Mouse (Mus musculus) myocyte (in vitro differentiated cells): ENCODE measurements at regions not wholly inside any gene's neighbourhood (a gene's known extent, or its start where the extent isn't known, plus 50 kb on each side); places are given as distances from the start of the nearest gene placed in this dataset.
"Not testable (repeated sequence)": the region's sequence is repeated elsewhere in the genome, so short reads cannot be mapped to it uniquely, and the experiment has no call there.

Source experiments
- CEBPB ChIP-seq: IDR thresholded peaks from 2 replicates; pipeline ENCODE4 v1.6.1; 2011; ENCODE audit warnings: mild to moderate bottlenecking, moderate library complexity; ENCODE audit not compliant: poor library complexity, insufficient read depth, severe bottlenecking
- E2F4 ChIP-seq: IDR thresholded peaks from one replicate; pipeline ENCODE4 v1.6.1; 2011; ENCODE audit warnings: mild to moderate bottlenecking, control low read depth, moderate library complexity; ENCODE audit not compliant: insufficient read depth
- MAX ChIP-seq: IDR thresholded peaks from one replicate; pipeline ENCODE4 v1.6.1; 2011; ENCODE audit warnings: low read depth, mild to moderate bottlenecking, control low read depth
- MYOD1 ChIP-seq, 3 experiments: IDR thresholded peaks; one replicate each; pipeline ENCODE4 v1.6.1; 2011; ENCODE audit warnings: control low read depth in 2 of 3, low read depth in 2 of 3, mild to moderate bottlenecking in 2 of 3, moderate library complexity in 1 of 3; ENCODE audit not compliant: insufficient read length in 2 of 3, control insufficient read depth in 1 of 3
- MYOG ChIP-seq, 3 experiments: IDR thresholded peaks; one replicate each; pipeline ENCODE4 v1.6.1; 2011; ENCODE audit warnings: control low read depth in 2 of 3, low read depth in 2 of 3, mild to moderate bottlenecking in 2 of 3; ENCODE audit not compliant: insufficient read length in 2 of 3, control insufficient read depth in 1 of 3, insufficient read depth in 1 of 3
- POLR2A ChIP-seq: IDR thresholded peaks from one replicate; pipeline ENCODE4 v1.6.1; 2011; ENCODE audit warnings: low read depth, mild to moderate bottlenecking, control low read depth, moderate library complexity; ENCODE audit not compliant: insufficient read length
- POLR2AphosphoS2 ChIP-seq: IDR thresholded peaks from one replicate; pipeline ENCODE4 v1.6.1; 2011; ENCODE audit warnings: low read depth, control low read depth; ENCODE audit not compliant: insufficient read length
- REST ChIP-seq: IDR thresholded peaks from one replicate; pipeline ENCODE4 v1.6.1; 2011; ENCODE audit warnings: mild to moderate bottlenecking, control low read depth, moderate library complexity; ENCODE audit not compliant: insufficient read depth, insufficient read length
- SRF ChIP-seq: IDR thresholded peaks from one replicate; pipeline ENCODE4 v1.6.1; 2011; ENCODE audit warnings: low read depth; ENCODE audit not compliant: control insufficient read depth, insufficient read length
- TCF12 ChIP-seq: IDR thresholded peaks from one replicate; pipeline ENCODE4 v1.6.1; 2011; ENCODE audit warnings: mild to moderate bottlenecking, control low read depth; ENCODE audit not compliant: poor library complexity, insufficient read depth, severe bottlenecking
- TCF3 ChIP-seq: IDR thresholded peaks from one replicate; pipeline ENCODE4 v1.6.1; 2011; ENCODE audit warnings: low read depth, control low read depth; ENCODE audit not compliant: insufficient read length
- USF1 ChIP-seq: IDR thresholded peaks from one replicate; pipeline ENCODE4 v1.6.1; 2011; ENCODE audit warnings: low read depth, mild to moderate bottlenecking, control low read depth, moderate library complexity

DNA sequence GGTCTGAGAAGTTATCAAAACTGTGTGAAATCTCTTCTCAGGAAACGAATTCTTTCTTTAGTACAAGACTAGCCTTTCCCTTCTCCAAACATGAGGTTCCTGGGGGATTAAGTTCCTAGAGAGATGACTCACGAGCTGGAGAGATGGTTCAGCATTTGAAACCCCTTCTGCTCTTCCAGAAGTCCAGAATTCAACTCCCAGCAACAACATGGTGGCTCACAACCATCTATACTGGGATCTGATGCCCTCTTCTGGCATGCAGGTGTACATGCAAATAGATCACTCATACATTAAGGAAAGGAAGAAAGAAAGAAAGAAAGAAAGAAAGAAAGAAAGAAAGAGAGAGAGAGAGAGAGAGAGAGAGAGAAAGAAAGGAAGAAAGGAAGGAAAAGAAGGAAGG, 60.4 kb upstream of the Dazl start:
- not testable (repeated sequence) for TF ChIP-seq POLR2A; USF1; TCF12; MAX; MYOD1 (IDR thresholded peaks at IDR 0.05; ENCODE audit: control insufficient read depth in 1 of 3, insufficient read length in 2 of 3, low read depth in 2 of 3); TCF3; POLR2AphosphoS2; SRF; MYOG (IDR thresholded peaks at IDR 0.05; ENCODE audit: control insufficient read depth in 1 of 3, insufficient read depth in 1 of 3, insufficient read length in 2 of 3, low read depth in 2 of 3); REST; CEBPB; E2F4
